Comparison of ENCODE assay signal across 20 mouse cellular contexts in the genomic region with DNA sequence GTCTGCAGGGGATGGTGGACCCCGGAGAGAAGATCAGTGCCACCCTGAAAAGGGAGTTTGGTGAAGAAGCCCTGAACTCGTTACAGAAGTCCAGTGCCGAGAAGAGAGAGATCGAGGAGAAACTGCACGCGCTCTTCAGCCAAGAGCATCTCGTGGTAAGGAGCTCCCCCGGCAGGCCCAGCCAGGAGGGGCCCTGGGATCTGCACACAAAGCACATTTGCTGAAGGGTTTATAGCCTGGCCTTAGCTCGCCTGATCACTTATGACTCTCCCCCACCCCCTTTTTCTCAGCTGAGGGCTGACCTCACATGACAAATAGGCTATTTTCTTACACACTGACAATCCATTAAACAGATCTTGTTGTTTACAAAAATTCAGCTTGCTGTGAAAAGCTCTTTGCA. TPM values are rescaled to one million over a fixed set of nuclear protein-coding genes. Genes with fewer than 3 reads are reported as not detected.
DNase-seq lines count a peak whose midpoint lies in the region; ATAC-seq lines count a peak whose summit lies in the region.
"Had no signal": no experiment of that assay in that cellular context is flagged by ENCODE, and none has a peak within 500 bp of the region (broad histone marks: within the 10 kb centered on the region; RNA-seq: fewer than 3 reads in every experiment).

No protein-coding gene starts in this region.

- DNase-seq in forebrain, embryonic 11.5 days (ENCODE audit: low spot score) = peak; percentile 49
- DNase-seq in kidney, postnatal 14 days = peak; percentile 29
- no peak for DNase-seq in kidney, adult 18-20 months
- DNase-seq in brain, adult 2 months (ENCODE audit: low read depth, low spot score) = peak; percentile 7
- DNase-seq in embryonic facial prominence, embryonic 10.5 days (ENCODE audit: low spot score) = no peak
- DNase-seq in hindbrain, embryonic 14.5 days (ENCODE audit: low spot score) = no peak
- DNase-seq: adrenal gland, adult 8-10 months; cerebellum, adult 2 months; gastrocnemius, postnatal 36 days; heart, postnatal 36 days; layer of hippocampus, postnatal 36 days; lung, adult 2 months; thymus, adult 18-20 months had no signal

- H3K9me3 ChIP-seq in forebrain, embryonic 11.5 days (ENCODE audit: control insufficient read depth, low read length) = no peaks in the 10 kb centered on the region
- no peaks in the 10 kb centered on the region for H3K9me3 ChIP-seq in forebrain, embryonic 13.5 days (replicated peaks)
- H3K9me3 ChIP-seq in neural tube, embryonic 14.5 days (ENCODE audit: control insufficient read depth, low read length) = no peaks in the 10 kb centered on the region
- no peaks in the 10 kb centered on the region for H3K9me3 ChIP-seq in embryonic facial prominence, embryonic 10.5 days
- H3K9me3 ChIP-seq in hindbrain, embryonic 14.5 days (ENCODE audit: control insufficient read depth, low read length) = no peaks in the 10 kb centered on the region
- H3K9me3 ChIP-seq: forebrain, embryonic 10.5 days; heart, embryonic 12.5 days had no signal

- H3K27ac ChIP-seq in forebrain, embryonic 11.5 days (ENCODE audit: low read depth, low read length) = no peak overlapping the region
- H3K27ac ChIP-seq in forebrain, embryonic 13.5 days = no peak overlapping the region
- no peak overlapping the region for H3K27ac ChIP-seq in neural tube, embryonic 14.5 days (ENCODE audit: low read depth, low read length)
- H3K27ac ChIP-seq in embryonic facial prominence, embryonic 10.5 days (replicated peaks) = no peak overlapping the region
- no peak overlapping the region for H3K27ac ChIP-seq in hindbrain, embryonic 14.5 days
- H3K27ac ChIP-seq: forebrain, embryonic 10.5 days had no signal

- H3K4me1 ChIP-seq in forebrain, embryonic 11.5 days (replicated peaks; ENCODE audit: control insufficient read depth, insufficient read depth, low read length) = no peaks in the 10 kb centered on the region
- H3K4me1 ChIP-seq in forebrain, embryonic 13.5 days = no peaks in the 10 kb centered on the region
- no peaks in the 10 kb centered on the region for H3K4me1 ChIP-seq in neural tube, embryonic 14.5 days (ENCODE audit: control insufficient read depth, insufficient read depth, low read length)
- no peaks in the 10 kb centered on the region for H3K4me1 ChIP-seq in embryonic facial prominence, embryonic 10.5 days
- no peaks in the 10 kb centered on the region for H3K4me1 ChIP-seq in hindbrain, embryonic 14.5 days (replicated peaks; ENCODE audit: control insufficient read depth, insufficient read depth, low read length)
- H3K4me1 ChIP-seq: forebrain, embryonic 10.5 days; heart, embryonic 12.5 days had no signal

- no peak overlapping the region for H3K4me2 ChIP-seq in forebrain, embryonic 11.5 days (ENCODE audit: low read depth, low read length, severe bottlenecking)
- H3K4me2 ChIP-seq in forebrain, embryonic 13.5 days = no peak overlapping the region
- H3K4me2 ChIP-seq in neural tube, embryonic 14.5 days (ENCODE audit: low read depth, low read length) = no peak overlapping the region
- no peak overlapping the region for H3K4me2 ChIP-seq in hindbrain, embryonic 14.5 days (replicated peaks)
- H3K4me2 ChIP-seq: heart, embryonic 12.5 days had no signal

- no peak overlapping the region for H3K4me3 ChIP-seq in forebrain, embryonic 11.5 days (ENCODE audit: low read depth, low read length)
- H3K4me3 ChIP-seq in forebrain, embryonic 13.5 days = no peak overlapping the region
- H3K4me3 ChIP-seq in neural tube, embryonic 14.5 days (ENCODE audit: low read depth, low read length) = no peak overlapping the region
- no peak overlapping the region for H3K4me3 ChIP-seq in embryonic facial prominence, embryonic 10.5 days
- no peak overlapping the region for H3K4me3 ChIP-seq in hindbrain, embryonic 14.5 days (replicated peaks; ENCODE audit: low read length)
- H3K4me3 ChIP-seq: forebrain, embryonic 10.5 days; heart, embryonic 12.5 days had no signal

- H3K27me3 ChIP-seq in forebrain, embryonic 11.5 days (ENCODE audit: control insufficient read depth, insufficient read depth, low read length) = no peaks in the 10 kb centered on the region
- no peaks in the 10 kb centered on the region for H3K27me3 ChIP-seq in forebrain, embryonic 13.5 days
- H3K27me3 ChIP-seq in neural tube, embryonic 14.5 days (ENCODE audit: control insufficient read depth, insufficient read depth, low read length) = no peaks in the 10 kb centered on the region
- H3K27me3 ChIP-seq in embryonic facial prominence, embryonic 10.5 days (replicated peaks; ENCODE audit: low read depth, poor library complexity, severe bottlenecking) = no peaks in the 10 kb centered on the region
- no peaks in the 10 kb centered on the region for H3K27me3 ChIP-seq in hindbrain, embryonic 14.5 days (ENCODE audit: control insufficient read depth, insufficient read depth, low read length)
- H3K27me3 ChIP-seq: heart, embryonic 12.5 days had no signal

- no peak overlapping the region for H3K9ac ChIP-seq in forebrain, embryonic 11.5 days (ENCODE audit: low read length)
- no peak overlapping the region for H3K9ac ChIP-seq in forebrain, embryonic 13.5 days
- no peak overlapping the region for H3K9ac ChIP-seq in neural tube, embryonic 14.5 days (replicated peaks; ENCODE audit: low read depth, low read length)
- H3K9ac ChIP-seq in hindbrain, embryonic 14.5 days = no peak overlapping the region
- H3K9ac ChIP-seq: heart, embryonic 12.5 days had no signal

- peaks cover 2% of the 10 kb centered on the region; the same call in 1 of the 2 replicates for H3K36me3 ChIP-seq in forebrain, embryonic 11.5 days (ENCODE audit: control insufficient read depth, insufficient read depth, low read length)
- H3K36me3 ChIP-seq in forebrain, embryonic 13.5 days (ENCODE audit: poor library complexity, severe bottlenecking) = peaks cover 45% of the 10 kb centered on the region
- H3K36me3 ChIP-seq in neural tube, embryonic 14.5 days (ENCODE audit: control insufficient read depth, insufficient read depth, low read length) = peaks cover 31% of the 10 kb centered on the region
- H3K36me3 ChIP-seq in embryonic facial prominence, embryonic 10.5 days (replicated peaks) = peaks cover 79% of the 10 kb centered on the region
- peaks cover 50% of the 10 kb centered on the region for H3K36me3 ChIP-seq in hindbrain, embryonic 14.5 days (replicated peaks; ENCODE audit: control insufficient read depth, insufficient read depth)

- 80% methylated on average over 9 of the region's 9 CpGs for WGBS in forebrain, embryonic 11.5 days
- WGBS in forebrain, embryonic 13.5 days = 76% methylated on average over 9 of the region's 9 CpGs
- 54% methylated on average over 9 of the region's 9 CpGs for WGBS in neural tube, embryonic 14.5 days
- WGBS in embryonic facial prominence, embryonic 10.5 days = 86% methylated on average over 9 of the region's 9 CpGs
- 80% methylated on average over 9 of the region's 9 CpGs for WGBS in hindbrain, embryonic 14.5 days

- no peak for ATAC-seq in forebrain, embryonic 11.5 days (replicated peaks; ENCODE audit: low FRiP score)
- no peak for ATAC-seq in forebrain, embryonic 13.5 days
- peak; percentile 77; the same call in 1 of the 2 replicates for ATAC-seq in neural tube, embryonic 14.5 days (ENCODE audit: low read depth)
- no peak for ATAC-seq in hindbrain, embryonic 14.5 days (ENCODE audit: low FRiP score)

RNA-seq across cellular contexts. Expression of a gene that starts 13.5 kb away (rescaled TPM):
- 61.3 and 65.2 TPM in 2 replicates for polyA plus RNA-seq in forebrain, embryonic 11.5 days (2014; fragmentation: Nextera tagmentation; extraction: Ambion mirVana)
- 50.9 and 53.3 TPM in 2 replicates for polyA plus RNA-seq in forebrain, embryonic 13.5 days (2015; fragmentation: Nextera tagmentation; extraction: Ambion mirVana)
- 66.1 and 72.1 TPM in 2 replicates for polyA plus RNA-seq in neural tube, embryonic 14.5 days (2014; fragmentation: Nextera tagmentation; extraction: Ambion mirVana)
- polyA plus RNA-seq in embryonic facial prominence, embryonic 10.5 days (2016; fragmentation: Nextera tagmentation; extraction: Ambion mirVana) = 63.1 and 65.1 TPM in 2 replicates
- polyA plus RNA-seq in hindbrain, embryonic 14.5 days (2014; fragmentation: Nextera tagmentation; extraction: Ambion mirVana) = 63.8 and 67.2 TPM in 2 replicates

RNA-seq across cellular contexts. Expression of a gene that starts 17.8 kb away (rescaled TPM):
- not detected in 2 replicates for polyA plus RNA-seq in forebrain, embryonic 11.5 days (2014; fragmentation: Nextera tagmentation; extraction: Ambion mirVana)
- not detected in 2 replicates for polyA plus RNA-seq in forebrain, embryonic 13.5 days (2015; fragmentation: Nextera tagmentation; extraction: Ambion mirVana)
- polyA plus RNA-seq in neural tube, embryonic 14.5 days (2014; fragmentation: Nextera tagmentation; extraction: Ambion mirVana) = 0.44 TPM in 1 of 2 replicates, not detected in the other
- not detected in 2 replicates for polyA plus RNA-seq in embryonic facial prominence, embryonic 10.5 days (2016; fragmentation: Nextera tagmentation; extraction: Ambion mirVana)
- not detected in 2 replicates for polyA plus RNA-seq in hindbrain, embryonic 14.5 days (2014; fragmentation: Nextera tagmentation; extraction: Ambion mirVana)
- polyA plus RNA-seq: cerebellum, adult 2 months; heart, embryonic 12.5 days; limb, embryonic 11.5 days; lung, adult 2 months; midbrain, embryonic 14.5 days; spleen, adult 2 months had no signal

RNA-seq across cellular contexts. Expression of a gene that starts 37.9 kb away (rescaled TPM):
- polyA plus RNA-seq in forebrain, embryonic 11.5 days (2014; fragmentation: Nextera tagmentation; extraction: Ambion mirVana) = 0.95 and 0.96 TPM in 2 replicates
- polyA plus RNA-seq in forebrain, embryonic 13.5 days (2015; fragmentation: Nextera tagmentation; extraction: Ambion mirVana) = 0.77 and 1.1 TPM in 2 replicates
- polyA plus RNA-seq in neural tube, embryonic 14.5 days (2014; fragmentation: Nextera tagmentation; extraction: Ambion mirVana) = 2.9 and 3.5 TPM in 2 replicates
- 2.1 and 2.6 TPM in 2 replicates for polyA plus RNA-seq in embryonic facial prominence, embryonic 10.5 days (2016; fragmentation: Nextera tagmentation; extraction: Ambion mirVana)
- polyA plus RNA-seq in hindbrain, embryonic 14.5 days (2014; fragmentation: Nextera tagmentation; extraction: Ambion mirVana) = 3.3 and 3.5 TPM in 2 replicates

RNA-seq across cellular contexts. Expression of a gene that starts 53.9 kb away (rescaled TPM):
- polyA plus RNA-seq in forebrain, embryonic 11.5 days (2014; fragmentation: Nextera tagmentation; extraction: Ambion mirVana) = 23.3 and 24.1 TPM in 2 replicates
- polyA plus RNA-seq in forebrain, embryonic 13.5 days (2015; fragmentation: Nextera tagmentation; extraction: Ambion mirVana) = 34.7 and 41.3 TPM in 2 replicates
- polyA plus RNA-seq in neural tube, embryonic 14.5 days (2014; fragmentation: Nextera tagmentation; extraction: Ambion mirVana) = 360 and 427 TPM in 2 replicates
- 26.5 and 28.3 TPM in 2 replicates for polyA plus RNA-seq in embryonic facial prominence, embryonic 10.5 days (2016; fragmentation: Nextera tagmentation; extraction: Ambion mirVana)
- polyA plus RNA-seq in hindbrain, embryonic 14.5 days (2014; fragmentation: Nextera tagmentation; extraction: Ambion mirVana) = 286 and 356 TPM in 2 replicates

Comparison
In these comparisons a context has a peak if more than half of its experiments do, and no peak if none do; other contexts are left out.
1. DNase-seq: peak in forebrain, embryonic 11.5 days (single experiment), kidney, postnatal 14 days (single experiment) and brain, adult 2 months (single experiment); none in kidney, adult 18-20 months (single experiment), embryonic facial prominence, embryonic 10.5 days (single experiment) and hindbrain, embryonic 14.5 days (single experiment).